In the genomic region with DNA sequence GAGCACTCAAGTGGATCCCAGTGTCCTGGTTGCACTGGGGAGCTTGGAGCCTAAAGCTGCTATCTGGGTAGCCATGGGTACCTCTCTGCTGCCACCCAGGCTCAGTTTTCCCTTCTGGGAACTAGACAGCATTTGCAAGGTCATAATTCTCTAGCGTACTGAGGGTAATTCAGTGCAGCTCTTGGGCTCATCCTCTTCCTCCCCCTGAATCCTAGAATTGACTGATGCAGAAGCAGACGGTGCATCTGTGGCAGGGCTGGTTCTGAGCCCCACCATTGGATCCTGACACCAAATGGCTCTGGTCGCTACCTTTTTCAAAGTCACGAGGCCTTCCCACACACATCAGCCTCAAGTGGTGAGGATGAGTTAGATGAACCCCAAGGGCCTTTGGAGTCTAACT, we compare ENCODE assay signal across 16 mouse cellular contexts.
"Had no signal": no experiment of that assay in that cellular context is flagged by ENCODE, and none has a peak within 500 bp of the region (broad histone marks: within the 10 kb centered on the region; RNA-seq: fewer than 3 reads in every experiment).

No protein-coding gene starts in this region.

- H3K4me3 ChIP-seq: midbrain, embryonic 12.5 days; myocyte; neural tube, embryonic 13.5 days; neural tube, embryonic 15.5 days had no signal

- H3K4me1 ChIP-seq: neural tube, embryonic 15.5 days had no signal

- H3K4me2 ChIP-seq: lung, embryonic 14.5 days; midbrain, embryonic 12.5 days; neural tube, embryonic 13.5 days; neural tube, embryonic 15.5 days had no signal

- H3K36me3 ChIP-seq: midbrain, embryonic 12.5 days; neural tube, embryonic 13.5 days; neural tube, embryonic 15.5 days had no signal

- H3K9me3 ChIP-seq: midbrain, embryonic 12.5 days; neural tube, embryonic 13.5 days; neural tube, embryonic 15.5 days had no signal

- H3K9ac ChIP-seq: lung, embryonic 14.5 days; midbrain, embryonic 12.5 days; neural tube, embryonic 13.5 days; neural tube, embryonic 15.5 days had no signal

- DNase-seq: lung, adult 18-20 months; lung, embryonic 14.5 days; lung, postnatal 10 days; lung, postnatal 4 days; right cerebral cortex, adult 18-20 months; right cerebral cortex, postnatal 25 days; right cerebral cortex, postnatal 4 days; spleen, adult 18-20 months; thymus, adult 18-20 months; thymus, postnatal 14 days; thymus, postnatal 36 days had no signal

- H3K27ac ChIP-seq: midbrain, embryonic 12.5 days; neural tube, embryonic 13.5 days; neural tube, embryonic 15.5 days had no signal

- ATAC-seq: midbrain, embryonic 16.5 days had no signal
